ENCODE assay signal across 9 mouse cellular contexts in the genomic region with DNA sequence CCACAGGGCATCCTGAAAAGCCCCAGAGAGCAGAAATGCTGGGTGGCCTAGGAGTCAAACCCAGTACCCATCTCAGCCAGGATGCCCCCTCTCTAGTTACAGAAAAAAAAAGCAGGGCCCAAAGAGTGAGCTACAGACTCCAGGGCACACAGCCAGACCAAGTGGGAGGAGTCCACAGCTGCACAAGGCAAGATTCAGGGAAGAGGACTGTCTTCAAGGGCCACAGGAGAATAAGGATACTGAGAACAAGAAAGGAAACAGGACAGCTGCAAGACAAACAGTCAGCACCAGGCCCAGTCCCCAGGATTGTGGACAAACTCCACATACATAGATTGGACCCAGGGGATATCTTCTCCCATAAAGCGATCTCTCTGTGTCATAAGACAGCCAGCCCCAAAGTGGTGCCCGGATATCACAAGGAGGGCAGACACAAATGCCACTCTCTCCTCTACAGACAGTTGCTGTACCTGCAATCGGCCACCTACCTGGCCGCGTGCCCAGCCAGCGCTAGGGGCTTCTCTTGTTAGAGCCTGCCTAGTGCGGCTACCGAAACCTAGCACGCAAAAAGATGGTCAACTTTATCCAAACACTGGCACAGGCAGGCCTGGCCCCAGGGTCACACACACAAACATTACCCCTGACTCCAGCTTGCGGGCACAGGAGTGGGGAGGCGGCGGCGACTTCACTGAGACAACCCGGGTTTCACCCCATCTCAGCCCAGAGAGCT. TPM values are rescaled to one million over a fixed set of nuclear protein-coding genes. Genes with fewer than 3 reads are reported as not detected.
DNase-seq lines count a peak whose midpoint lies in the region; ATAC-seq and TF ChIP-seq lines count a peak whose summit lies in the region.
"Had no signal": no experiment of that assay in that cellular context is flagged by ENCODE, and none has a peak within 500 bp of the region (broad histone marks: within the 10 kb centered on the region; RNA-seq: fewer than 3 reads in every experiment).

No protein-coding gene starts in this region.

- TF ChIP-seq POLR2A in ES-Bruce4 (IDR thresholded peaks at IDR 0.05; ENCODE audit: insufficient read depth, low read length), result no peak

- H3K27me3 ChIP-seq in heart, embryonic 14.5 days (ENCODE audit: control insufficient read depth, insufficient read depth, low read length), result peaks cover 36% of the 10 kb centered on the region
- no peaks in the 10 kb centered on the region for H3K27me3 ChIP-seq in ES-Bruce4 (ENCODE audit: control insufficient read depth, insufficient read depth, low read length, poor library complexity, severe bottlenecking)
- H3K27me3 ChIP-seq in forebrain, embryonic 13.5 days, result peaks cover 42% of the 10 kb centered on the region
- H3K27me3 ChIP-seq in liver, embryonic 14.5 days (ENCODE audit: control insufficient read depth, insufficient read depth, low read length), result peaks cover 13% of the 10 kb centered on the region

- peaks cover 6 to 13% of the 10 kb centered on the region in 2 experiments; a peak in 3 of 4 replicates for H3K4me1 ChIP-seq in heart, embryonic 14.5 days (ENCODE audit: control insufficient read depth in 2 of 2, insufficient read depth in 2 of 2, low read length in 2 of 2)
- H3K4me1 ChIP-seq in ES-Bruce4 (ENCODE audit: control insufficient read depth, insufficient read depth, low read length), result no peaks in the 10 kb centered on the region
- peaks cover 29% of the 10 kb centered on the region for H3K4me1 ChIP-seq in forebrain, embryonic 13.5 days
- H3K4me1 ChIP-seq in liver, embryonic 14.5 days (replicated peaks; ENCODE audit: control insufficient read depth in 2 of 2, insufficient read depth in 2 of 2, low read length in 1 of 2), result no peaks in the 10 kb centered on the region

- no peak overlapping the region for H3K27ac ChIP-seq in heart, embryonic 14.5 days (replicated peaks in 1 of 2; ENCODE audit: control insufficient read depth in 1 of 2, insufficient read depth in 1 of 2, low read depth in 2 of 2, low read length in 2 of 2)
- no peak overlapping the region for H3K27ac ChIP-seq in ES-Bruce4 (ENCODE audit: insufficient read depth, low read length)
- H3K27ac ChIP-seq in forebrain, embryonic 13.5 days, result no peak overlapping the region
- no peak overlapping the region for H3K27ac ChIP-seq in liver, embryonic 14.5 days

- TF ChIP-seq EP300 in ES-Bruce4 (IDR thresholded peaks at IDR 0.05; ENCODE audit: insufficient read depth, low read depth, low read length), result no peak
- no peak for TF ChIP-seq EP300 in liver, embryonic 14.5 days (IDR thresholded peaks at IDR 0.05; ENCODE audit: low read depth)

- H3K36me3 ChIP-seq in heart, embryonic 14.5 days (ENCODE audit: control insufficient read depth, insufficient read depth, low read length), result peaks cover 25% of the 10 kb centered on the region
- no peaks in the 10 kb centered on the region; the same call in 1 of the 2 replicates for H3K36me3 ChIP-seq in ES-Bruce4 (ENCODE audit: control insufficient read depth, insufficient read depth, low read length, poor library complexity, severe bottlenecking)
- H3K36me3 ChIP-seq in forebrain, embryonic 13.5 days (ENCODE audit: poor library complexity, severe bottlenecking), result peaks cover 24% of the 10 kb centered on the region
- no peaks in the 10 kb centered on the region for H3K36me3 ChIP-seq in liver, embryonic 14.5 days (replicated peaks; ENCODE audit: control insufficient read depth, insufficient read depth, low read depth)

- H3K4me2 ChIP-seq in heart, embryonic 14.5 days (ENCODE audit: low read length), result peak overlapping the region; percentile 88
- peak overlapping the region; percentile 86 for H3K4me2 ChIP-seq in forebrain, embryonic 13.5 days
- peak overlapping the region; percentile 43 for H3K4me2 ChIP-seq in liver, embryonic 14.5 days (ENCODE audit: low read depth)

- no peak for ATAC-seq in heart, embryonic 14.5 days (ENCODE audit: insufficient number of reproducible peaks, insufficient read depth, low FRiP score, low read depth)
- ATAC-seq in forebrain, embryonic 13.5 days, result no peak
- ATAC-seq in liver, embryonic 14.5 days (ENCODE audit: insufficient read depth), result no peak

- peak overlapping the region; percentile 53 for H3K4me3 ChIP-seq in heart, embryonic 14.5 days (ENCODE audit: control insufficient read depth in 1 of 2, insufficient read depth in 1 of 2, low read depth in 1 of 2, low read length in 2 of 2)
- H3K4me3 ChIP-seq in ES-Bruce4 (ENCODE audit: low read depth, low read length), result peak overlapping the region; percentile 59
- H3K4me3 ChIP-seq in forebrain, embryonic 13.5 days, result peak overlapping the region; percentile 57
- peak overlapping the region in 1 of 2 experiments; percentile 15; a peak in 1 of 4 replicates for H3K4me3 ChIP-seq in liver, embryonic 14.5 days (ENCODE audit: insufficient read depth in 1 of 2, low read depth in 2 of 2, low read length in 2 of 2)

- no peaks in the 10 kb centered on the region for H3K9me3 ChIP-seq in heart, embryonic 14.5 days (ENCODE audit: control insufficient read depth, low read length)
- H3K9me3 ChIP-seq in ES-Bruce4 (replicated peaks; ENCODE audit: control insufficient read depth, insufficient read depth, low read length, poor library complexity, severe bottlenecking), result no peaks in the 10 kb centered on the region
- H3K9me3 ChIP-seq in forebrain, embryonic 13.5 days (replicated peaks), result no peaks in the 10 kb centered on the region
- H3K9me3 ChIP-seq in liver, embryonic 14.5 days (ENCODE audit: control insufficient read depth, low read length), result no peaks in the 10 kb centered on the region

- DNase-seq in heart, postnatal 25 days (ENCODE audit: low spot score), result no peak
- DNase-seq in liver, embryonic 14.5 days (ENCODE audit: low read depth in 3 of 3, low spot score in 3 of 3), result no peak
- DNase-seq in B cell, adult 2 months, result no peak
- DNase-seq in left cerebral cortex, adult 8-10 months (ENCODE audit: low spot score in 2 of 2), result no peak
- DNase-seq in layer of hippocampus, adult 9-11 months, result no peak

- TF ChIP-seq CTCF in ES-Bruce4 (IDR thresholded peaks at IDR 0.05; ENCODE audit: low read depth, low read length), result no peak
- no peak for TF ChIP-seq CTCF in liver, embryonic 14.5 days (IDR thresholded peaks at IDR 0.05; ENCODE audit: low read depth)

- 26% methylated on average over 14 of the region's 14 CpGs for WGBS in heart, embryonic 14.5 days
- 20% methylated on average over 14 of the region's 14 CpGs for WGBS in forebrain, embryonic 13.5 days
- WGBS in liver, embryonic 14.5 days (ENCODE audit: insufficient replicate concordance), result 24% methylated on average over 14 of the region's 14 CpGs

- H3K9ac ChIP-seq in heart, embryonic 14.5 days (ENCODE audit: low read length), result peak overlapping the region; percentile 66
- H3K9ac ChIP-seq in ES-Bruce4 (ENCODE audit: low read depth, poor library complexity, severe bottlenecking), result peak overlapping the region; percentile 44
- H3K9ac ChIP-seq in forebrain, embryonic 13.5 days, result peak overlapping the region; percentile 78
- no peak overlapping the region for H3K9ac ChIP-seq in liver, embryonic 14.5 days (replicated peaks)

- intact Hi-C loops in heart, postnatal 25 days (cut with DNase I), result loop anchor here (5.0 kb wide), 1 partner anchor 157 kb away; the partner anchor contains the start of genes 4933427D14Rik, Gm43951 and Txndc17

RNA-seq across cellular contexts. Expression of gene Pimreg, which starts 8.5 kb away (rescaled TPM):
- 76.4 and 76.9 TPM in 2 replicates for polyA plus RNA-seq in heart, embryonic 14.5 days (2014; fragmentation: Nextera tagmentation; extraction: Ambion mirVana)
- 1 to 10 TPM; 1.0 to 2.6 TPM for total RNA-seq in heart, postnatal 25 days (2021)
- 43.6 and 49.3 TPM in 2 replicates for polyA plus RNA-seq in ES-Bruce4 (2011; ENCODE audit: insufficient read depth, insufficient read length, low read depth, missing spikeins)
- polyA plus RNA-seq in forebrain, embryonic 13.5 days (2015; fragmentation: Nextera tagmentation; extraction: Ambion mirVana), result 155 and 171 TPM in 2 replicates
- polyA plus RNA-seq in liver, embryonic 14.5 days (2012; rRNA removed), result 12.1 and 13.0 TPM in 2 replicates
- 18.5 and 21.4 TPM in 2 replicates for polyA plus RNA-seq in liver, embryonic 14.5 days (2014; fragmentation: Nextera tagmentation; extraction: Ambion mirVana)
- total RNA-seq in left cerebral cortex, adult 8-10 months (2022), result 1 to 10 TPM in 2 of 4 experiments, under 1 TPM in 2; 0.23 to 2.0 (median 0.98) TPM

RNA-seq across cellular contexts. Expression of gene Aipl1, which starts 13.0 kb away (rescaled TPM):
- 0.22 and 0.36 TPM in 2 replicates for polyA plus RNA-seq in heart, embryonic 14.5 days (2014; fragmentation: Nextera tagmentation; extraction: Ambion mirVana)
- not detected for total RNA-seq in heart, postnatal 25 days (2021)
- 1.1 and 1.3 TPM in 2 replicates for polyA plus RNA-seq in ES-Bruce4 (2011; ENCODE audit: insufficient read depth, insufficient read length, low read depth, missing spikeins)
- polyA plus RNA-seq in forebrain, embryonic 13.5 days (2015; fragmentation: Nextera tagmentation; extraction: Ambion mirVana), result 0.23 and 0.31 TPM in 2 replicates
- polyA plus RNA-seq in liver, embryonic 14.5 days (2012; rRNA removed), result 0.11 TPM in 2 replicates
- 0.11 and 0.14 TPM in 2 replicates for polyA plus RNA-seq in liver, embryonic 14.5 days (2014; fragmentation: Nextera tagmentation; extraction: Ambion mirVana)
- total RNA-seq in left cerebral cortex, adult 8-10 months (2022), result under 1 TPM in 1 of 4 experiments, not detected in 3; 0.14 TPM
- total RNA-seq: gastrocnemius, postnatal 36 days had no signal
